Mouse (Mus musculus) MEL (cell line): ENCODE data around the gene Gm20708. TPM values are rescaled to one million over a fixed set of nuclear protein-coding genes. Genes with fewer than 3 reads are reported as not detected.

ENCODE experiments used
- DNase-seq: peaks from one replicate; pipeline ENCODE4 v3.0.0; 2011; ENCODE audit warnings: low read depth, low spot score
- H3K27ac ChIP-seq: 2 replicates; pipeline ENCODE4 v1.5.1; 2012; ENCODE audit warnings: low read depth, mild to moderate bottlenecking, control low read depth, low read length, moderate library complexity; ENCODE audit not compliant: control insufficient read depth
- H3K27me3 ChIP-seq, 2 experiments: fragments of 150-350 bp in 1 of 2; sonication (generic) in 1 of 2; 2 replicates each; pipeline ENCODE4 v1.6.1; 2012; ENCODE audit warnings: low read length in 2 of 2, mild to moderate bottlenecking in 2 of 2, improper control_type of control experiment in 1 of 2, moderate library complexity in 1 of 2; ENCODE audit not compliant: insufficient read depth in 2 of 2, control insufficient read depth in 1 of 2
- H3K36me3 ChIP-seq, 2 experiments: 2 replicates each; pipeline ENCODE4 v1.6.1; 2012 to 2014; ENCODE audit warnings: low read length in 2 of 2, improper control_type of control experiment in 1 of 2, inconsistent platforms in 1 of 2, mild to moderate bottlenecking in 1 of 2; ENCODE audit not compliant: insufficient read depth in 2 of 2, control insufficient read depth in 1 of 2
- H3K4me1 ChIP-seq, 2 experiments: fragments of 150-350 bp in 1 of 2; sonication (generic) in 1 of 2; 2 replicates each; pipeline ENCODE4 v1.6.1; 2012; ENCODE audit warnings: low read length in 2 of 2, improper control_type of control experiment in 1 of 2, mild to moderate bottlenecking in 1 of 2; ENCODE audit not compliant: insufficient read depth in 2 of 2, control insufficient read depth in 1 of 2
- H3K4me3 ChIP-seq, 2 experiments: fragments of 150-350 bp in 1 of 2; sonication (generic) in 1 of 2; 2 replicates each; pipeline ENCODE4 v1.5.1; 2012; ENCODE audit warnings: low read depth in 2 of 2, low read length in 2 of 2, mild to moderate bottlenecking in 2 of 2, moderate library complexity in 2 of 2, control low read depth in 1 of 2, improper control_type of control experiment in 1 of 2; ENCODE audit not compliant: control insufficient read depth in 1 of 2, insufficient read depth in 1 of 2
- H3K79me2 ChIP-seq: 2 replicates; pipeline ENCODE4 v1.6.1; 2012; ENCODE audit warnings: mild to moderate bottlenecking, low read length, moderate library complexity; ENCODE audit not compliant: control insufficient read depth, poor library complexity, insufficient read depth
- H3K9ac ChIP-seq: 2 replicates; pipeline ENCODE4 v1.6.1; 2012; ENCODE audit warnings: low read depth, mild to moderate bottlenecking, control low read depth, low read length, moderate library complexity; ENCODE audit not compliant: control insufficient read depth, poor library complexity, severe bottlenecking
- H3K9me3 ChIP-seq: fragments of 150-350 bp; sonication (generic); replicated peaks from 2 replicates; pipeline ENCODE4 v1.6.1; 2012; ENCODE audit warnings: mild to moderate bottlenecking, low read length, improper control_type of control experiment, moderate library complexity; ENCODE audit not compliant: insufficient read depth
- BHLHE40 ChIP-seq: IDR thresholded peaks from 2 replicates; pipeline ENCODE4 v1.6.1; 2012; ENCODE audit warnings: low read depth, mild to moderate bottlenecking, inconsistent platforms, low read length, improper control_type of control experiment, borderline replicate concordance
- CHD1 ChIP-seq: IDR thresholded peaks from 2 replicates; pipeline ENCODE4 v1.6.1; 2012; ENCODE audit warnings: low read depth, mild to moderate bottlenecking, inconsistent platforms, low read length, improper control_type of control experiment
- CTCF ChIP-seq, 3 experiments: IDR thresholded peaks in 2 of 3; conservative IDR thresholded peaks in 1 of 3; 2 replicates each; pipeline ENCODE4 v1.5.1; 2011 to 2012; ENCODE audit warnings: low read length in 3 of 3, low read depth in 2 of 3, mild to moderate bottlenecking in 2 of 3, improper control_type of control experiment in 1 of 3, inconsistent platforms in 1 of 3, mixed read lengths in 1 of 3, moderate library complexity in 1 of 3; ENCODE audit not compliant: control insufficient read depth in 1 of 3, insufficient read depth in 1 of 3, poor library complexity in 1 of 3, severe bottlenecking in 1 of 3
- E2F4 ChIP-seq: IDR thresholded peaks from 2 replicates; pipeline ENCODE4 v1.6.1; 2011; ENCODE audit warnings: low read depth, low read length, improper control_type of control experiment, borderline replicate concordance
- EP300 ChIP-seq, 2 experiments: IDR thresholded peaks; 2 replicates each; pipeline ENCODE4 v1.6.1; 2011; ENCODE audit warnings: improper control_type of control experiment in 2 of 2, low read length in 2 of 2, low read depth in 1 of 2, mild to moderate bottlenecking in 1 of 2
- ETS1 ChIP-seq: IDR thresholded peaks from 2 replicates; pipeline ENCODE4 v1.6.1; 2012; ENCODE audit warnings: low read depth, mild to moderate bottlenecking, inconsistent platforms, low read length, improper control_type of control experiment, moderate library complexity
- GABPA ChIP-seq: IDR thresholded peaks from 2 replicates; pipeline ENCODE4 v1.6.1; 2012; ENCODE audit warnings: low read depth, mild to moderate bottlenecking, inconsistent platforms, low read length, improper control_type of control experiment, moderate library complexity
- GATA1 ChIP-seq: IDR thresholded peaks from 2 replicates; pipeline ENCODE4 v1.6.1; 2011; ENCODE audit warnings: low read depth, low read length, improper control_type of control experiment
- KAT2A ChIP-seq: conservative IDR thresholded peaks from 2 replicates; pipeline ENCODE4 v1.6.1; 2012; ENCODE audit warnings: low read depth, low read length, improper control_type of control experiment, inconsistent platforms
- MAFK ChIP-seq: IDR thresholded peaks from 2 replicates; pipeline ENCODE4 v1.6.1; 2011; ENCODE audit warnings: low read depth, mild to moderate bottlenecking, low read length, improper control_type of control experiment, borderline replicate concordance
- MAX ChIP-seq: IDR thresholded peaks from 2 replicates; pipeline ENCODE4 v1.6.1; 2011; ENCODE audit warnings: low read length, improper control_type of control experiment
- MYB ChIP-seq: IDR thresholded peaks from 2 replicates; pipeline ENCODE4 v1.6.1; 2011; ENCODE audit warnings: mild to moderate bottlenecking, low read depth, low read length, improper control_type of control experiment
- MYC ChIP-seq: IDR thresholded peaks from 2 replicates; pipeline ENCODE4 v1.6.1; 2011; ENCODE audit warnings: low read depth, mild to moderate bottlenecking, low read length, improper control_type of control experiment, moderate library complexity
- NELFE ChIP-seq: IDR thresholded peaks from 2 replicates; pipeline ENCODE4 v1.6.1; 2011; ENCODE audit warnings: low read depth, low read length, improper control_type of control experiment
- NRF1 ChIP-seq: IDR thresholded peaks from 2 replicates; pipeline ENCODE4 v1.6.1; 2014; ENCODE audit warnings: low read depth, mild to moderate bottlenecking, inconsistent platforms, low read length, improper control_type of control experiment, moderate library complexity; ENCODE audit not compliant: poor library complexity, insufficient read depth, severe bottlenecking
- POLR2A ChIP-seq, 2 experiments: IDR thresholded peaks; 2 replicates each; pipeline ENCODE4 v1.6.1; 2011 to 2012; ENCODE audit warnings: low read length in 2 of 2, mild to moderate bottlenecking in 2 of 2, control low read depth in 1 of 2, improper control_type of control experiment in 1 of 2, low read depth in 1 of 2, moderate library complexity in 1 of 2; ENCODE audit not compliant: control insufficient read depth in 1 of 2, insufficient read depth in 1 of 2, poor library complexity in 1 of 2
- POLR2AphosphoS2 ChIP-seq: IDR thresholded peaks from 2 replicates; pipeline ENCODE4 v1.6.1; 2011; ENCODE audit warnings: low read length, improper control_type of control experiment
- RAD21 ChIP-seq: IDR thresholded peaks from 2 replicates; pipeline ENCODE4 v1.6.1; 2011; ENCODE audit warnings: mild to moderate bottlenecking, low read depth, low read length, improper control_type of control experiment
- SIN3A ChIP-seq: IDR thresholded peaks from 2 replicates; pipeline ENCODE4 v1.6.1; 2012; ENCODE audit warnings: low read length, improper control_type of control experiment, inconsistent platforms
- SMC3 ChIP-seq: IDR thresholded peaks from 2 replicates; pipeline ENCODE4 v1.6.1; 2011; ENCODE audit warnings: low read depth, low read length, improper control_type of control experiment
- TAL1 ChIP-seq: IDR thresholded peaks from 2 replicates; pipeline ENCODE4 v1.6.1; 2012; ENCODE audit warnings: mild to moderate bottlenecking, inconsistent platforms, low read length, moderate library complexity, mixed read lengths
- TBP ChIP-seq: IDR thresholded peaks from 2 replicates; pipeline ENCODE4 v1.8.0; 2011; ENCODE audit warnings: low read depth, low read length, improper control_type of control experiment
- TCF12 ChIP-seq: IDR thresholded peaks from 2 replicates; pipeline ENCODE4 v1.6.1; 2014; ENCODE audit warnings: low read depth, mild to moderate bottlenecking, inconsistent platforms, low read length, improper control_type of control experiment, moderate library complexity
- USF1 ChIP-seq: IDR thresholded peaks from 2 replicates; pipeline ENCODE4 v1.6.1; 2014; ENCODE audit warnings: low read depth, mild to moderate bottlenecking, inconsistent platforms, low read length, improper control_type of control experiment, moderate library complexity
- USF2 ChIP-seq, 2 experiments: IDR thresholded peaks; 2 replicates each; pipeline ENCODE4 v1.6.1; 2011 to 2012; ENCODE audit warnings: improper control_type of control experiment in 2 of 2, low read length in 2 of 2, borderline replicate concordance in 1 of 2, inconsistent platforms in 1 of 2, low read depth in 1 of 2, mild to moderate bottlenecking in 1 of 2; ENCODE audit not compliant: insufficient read depth in 1 of 2
- ZC3H11A ChIP-seq: IDR thresholded peaks from 2 replicates; pipeline ENCODE4 v1.6.1; 2012; ENCODE audit warnings: low read depth, mild to moderate bottlenecking, inconsistent platforms, low read length, improper control_type of control experiment
- ZKSCAN1 ChIP-seq: IDR thresholded peaks from 2 replicates; pipeline ENCODE4 v1.6.1; 2012; ENCODE audit warnings: low read depth, mild to moderate bottlenecking, inconsistent platforms, low read length, improper control_type of control experiment, moderate library complexity
- ZMIZ1 ChIP-seq: IDR thresholded peaks from 2 replicates; pipeline ENCODE4 v1.6.1; 2012; ENCODE audit warnings: low read depth, mild to moderate bottlenecking, inconsistent platforms, low read length, improper control_type of control experiment, moderate library complexity
- ZNF384 ChIP-seq: IDR thresholded peaks from 2 replicates; pipeline ENCODE4 v1.6.1; 2012; ENCODE audit warnings: low read depth, mild to moderate bottlenecking, inconsistent platforms, low read length, improper control_type of control experiment
- polyA plus RNA-seq, 2 experiments: library from polyadenylated mRNA; stranded (reverse) in 1 of 2; unstranded in 1 of 2; fragments of >175 nt in 1 of 2; fragments of >200 nt in 1 of 2; gene quantifications; 2 replicates each; pipeline versions ENCODE4 v1.2.1 to v1.2.4; 2012; ENCODE audit warnings: low replicate concordance in 2 of 2, low read depth in 1 of 2; ENCODE audit not compliant: insufficient read length in 2 of 2, insufficient read depth in 1 of 2, missing spikeins in 1 of 2
- total RNA-seq: library from RNA; depleted of rRNA; stranded (reverse); fragments of 300-350 nt; gene quantifications from 2 replicates; pipeline ENCODE4 v1.2.3, GENCODE M21; 2012

The Gm20708 gene
- total and polyA plus RNA-seq, 3 experiments, result 0.70 to 0.85 TPM; not detected in 1

DNA sequence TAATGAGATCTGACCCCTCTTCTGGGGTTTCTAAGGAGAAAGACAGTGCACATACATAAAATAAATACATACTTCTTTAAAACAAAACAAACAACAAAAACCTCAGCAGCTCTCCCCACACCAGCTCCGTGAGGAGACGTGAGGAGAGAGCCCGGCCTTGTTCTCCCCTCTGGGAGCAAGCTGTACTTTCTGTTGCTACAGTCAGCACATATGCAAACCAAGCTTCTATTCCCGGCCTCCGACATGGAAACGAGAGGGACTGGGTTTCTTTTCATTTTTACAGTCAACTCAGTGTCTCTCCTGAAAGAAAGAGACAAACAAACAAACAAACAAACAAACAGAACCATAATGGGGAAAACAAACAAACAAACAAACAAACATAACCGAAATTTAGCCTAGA, 9.4 kb upstream of the Gm20708 start:
- no peak for DNase-seq
- Histone ChIP-seq H3K4me3 (no peak overlapping the region), H3K27me3 (no peaks in the 10 kb centered on the region), H3K9me3 (no peaks in the 10 kb centered on the region), H3K27ac (no peak overlapping the region), H3K79me2 (no peaks in the 10 kb centered on the region), H3K9ac (no peak overlapping the region), H3K36me3 (peaks cover 0 to 20% of the 10 kb centered on the region in 2 experiments; a peak in 2 of 4 replicates), H3K4me1 (peaks cover 11 to 30% of the 10 kb centered on the region in 2 experiments)
- TF ChIP-seq GATA1 (no peak), MYC (no peak), NRF1 (no peak), USF2 (IDR thresholded peaks at IDR 0.05; ENCODE audit: borderline replicate concordance in 1 of 2, insufficient read depth in 1 of 2, low read depth in 1 of 2, low read length in 2 of 2) (no peak), CTCF (IDR thresholded peaks at IDR 0.05 in 2 of 3, conservative IDR thresholded peaks at IDR 0.05 in 1 of 3; ENCODE audit: control insufficient read depth in 1 of 3, insufficient read depth in 1 of 3, low read depth in 2 of 3, low read length in 3 of 3, poor library complexity in 1 of 3, severe bottlenecking in 1 of 3) (no peak), TBP (no peak), POLR2A (IDR thresholded peaks at IDR 0.05; ENCODE audit: control insufficient read depth in 1 of 2, insufficient read depth in 1 of 2, low read depth in 1 of 2, low read length in 2 of 2, poor library complexity in 1 of 2) (no peak), MAX (no peak), GABPA (no peak), ETS1 (no peak), ZC3H11A (no peak), RAD21 (no peak), TCF12 (no peak), ZKSCAN1 (no peak), E2F4 (no peak), MYB (no peak), BHLHE40 (no peak), SIN3A (no peak), EP300 (IDR thresholded peaks at IDR 0.05; ENCODE audit: low read depth in 1 of 2, low read length in 2 of 2) (no peak), NELFE (no peak)

DNA sequence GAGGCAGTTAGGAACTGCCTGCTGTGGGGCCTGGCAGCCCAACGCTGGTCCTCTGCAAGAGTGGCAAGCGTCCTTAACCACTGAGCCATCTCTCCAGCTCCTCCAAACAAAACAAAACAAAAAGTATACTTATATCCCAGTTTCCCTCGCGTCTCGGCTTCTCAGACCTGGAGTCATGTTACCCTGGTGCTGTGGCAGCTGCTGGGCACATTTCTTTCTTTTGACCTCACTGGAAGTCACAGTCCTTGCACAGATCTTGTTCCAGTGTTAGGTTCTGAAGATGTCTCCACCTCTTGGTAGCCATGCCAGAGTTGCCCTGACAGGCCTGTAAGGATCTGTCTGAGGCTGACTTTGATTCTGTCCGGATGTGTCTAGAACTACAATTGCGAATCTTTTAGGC, 7.8 kb upstream of the Gm20708 start:
- no peak for DNase-seq
- H3K4me1 ChIP-seq, result peaks cover 11 to 30% of the 10 kb centered on the region in 2 experiments
- no peak overlapping the region for H3K27ac ChIP-seq
- TF ChIP-seq TCF12 (no peak), POLR2AphosphoS2 (no peak), CTCF (IDR thresholded peaks at IDR 0.05 in 2 of 3, conservative IDR thresholded peaks at IDR 0.05 in 1 of 3; ENCODE audit: control insufficient read depth in 1 of 3, insufficient read depth in 1 of 3, low read depth in 2 of 3, low read length in 3 of 3, poor library complexity in 1 of 3, severe bottlenecking in 1 of 3) (no peak), MYC (no peak), CHD1 (no peak), ZC3H11A (no peak), MAFK (no peak), TAL1 (no peak), NRF1 (no peak), USF2 (IDR thresholded peaks at IDR 0.05; ENCODE audit: borderline replicate concordance in 1 of 2, insufficient read depth in 1 of 2, low read depth in 1 of 2, low read length in 2 of 2) (no peak), ZNF384 (no peak), BHLHE40 (no peak), ZMIZ1 (no peak), RAD21 (no peak), USF1 (no peak), GABPA (no peak), KAT2A (no peak), SIN3A (no peak), SMC3 (no peak), MAX (no peak)
- no peaks in the 10 kb centered on the region for H3K79me2 ChIP-seq
- no peaks in the 10 kb centered on the region for H3K9me3 ChIP-seq
- peaks cover 0 to 20% of the 10 kb centered on the region in 2 experiments; a peak in 2 of 4 replicates for H3K36me3 ChIP-seq
- no peaks in the 10 kb centered on the region for H3K27me3 ChIP-seq
- no peak overlapping the region for H3K4me3 ChIP-seq
- H3K9ac ChIP-seq, result no peak overlapping the region
